Mouse (Mus musculus) liver, embryonic 12.5 days (tissue): ENCODE measurements at regions not wholly inside any gene's neighbourhood (a gene's known extent, or its start where the extent isn't known, plus 50 kb on each side); places are given as distances from the start of the nearest gene placed in this dataset.

Source experiments
- ATAC-seq: fragments of 200-750 bp; cut with Nextera tagmentation; 2 replicates; pipeline ENCODE4 v1.8.0; 2017; ENCODE audit warnings: moderate number of reproducible peaks, mild to moderate bottlenecking, moderate library complexity
- H3K27ac ChIP-seq: fragments of 300-500 bp; sonication (generic); 2 replicates; pipeline ENCODE4 v1.5.1; 2016; ENCODE audit warnings: mild to moderate bottlenecking
- H3K27me3 ChIP-seq: fragments of 300-500 bp; sonication (generic); replicated peaks from 2 replicates; pipeline ENCODE4 v1.6.1; 2016; ENCODE audit warnings: mild to moderate bottlenecking, moderate library complexity
- H3K36me3 ChIP-seq: fragments of 300-500 bp; sonication (generic); 2 replicates; pipeline ENCODE4 v1.6.1; 2016; ENCODE audit warnings: mild to moderate bottlenecking, moderate library complexity
- H3K4me1 ChIP-seq: fragments of 300-500 bp; sonication (generic); 2 replicates; pipeline ENCODE4 v1.6.1; 2016
- H3K4me2 ChIP-seq: fragments of 300-500 bp; sonication (generic); 2 replicates; pipeline ENCODE4 v1.6.1; 2016; ENCODE audit warnings: mild to moderate bottlenecking, moderate library complexity
- H3K4me3 ChIP-seq: fragments of 300-500 bp; sonication (generic); 2 replicates; pipeline ENCODE4 v1.5.1; 2016; ENCODE audit warnings: mild to moderate bottlenecking, moderate library complexity
- H3K9ac ChIP-seq: fragments of 300-500 bp; sonication (generic); 2 replicates; pipeline ENCODE4 v1.6.1; 2016; ENCODE audit warnings: mild to moderate bottlenecking, moderate library complexity
- H3K9me3 ChIP-seq: fragments of 300-500 bp; sonication (generic); replicated peaks from 2 replicates; pipeline ENCODE4 v1.6.1; 2016; ENCODE audit warnings: mild to moderate bottlenecking, moderate library complexity
- WGBS: fragments of 180-500 bp; shearing (Covaris S2); methylation state at CpG from one replicate; pipeline ENCODE4 v1.1.7; 2016; ENCODE audit not compliant: insufficient replicate concordance; 5-methylcytosine and 5-hydroxymethylcytosine counted together

DNA sequence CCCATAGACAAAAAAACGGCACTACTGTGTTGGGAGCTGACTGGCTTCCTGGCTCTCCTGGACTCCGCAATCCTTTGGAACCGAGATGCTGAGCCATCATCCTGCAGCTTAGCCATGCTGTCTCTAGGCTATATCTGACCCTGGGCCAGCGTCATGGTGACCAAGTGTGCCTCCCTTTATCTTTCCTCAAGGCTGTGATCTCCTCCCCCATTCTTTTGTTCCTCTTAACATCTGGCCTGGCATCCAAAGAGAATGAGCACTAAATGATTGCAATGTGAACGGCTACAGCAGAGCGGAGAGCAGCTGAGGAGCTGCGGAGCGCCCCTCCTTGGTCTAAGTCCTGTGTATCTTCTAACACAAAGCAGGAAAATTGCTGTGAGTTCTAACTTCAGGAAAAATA is 67.2 kb upstream of the Slc22a12 start:
- ATAC-seq: no peak

GRCm38 (mm10) chr19:6607501-6607900 is 64.7 kb upstream of the Slc22a12 start:
- Histone ChIP-seq H3K4me1 (no peaks in the 10 kb centered on the region), H3K4me2 (no peak overlapping the region), H3K4me3 (no peak overlapping the region), H3K9me3 (no peaks in the 10 kb centered on the region), H3K27me3 (peaks cover 26% of the 10 kb centered on the region), H3K27ac (no peak overlapping the region), H3K9ac (no peak overlapping the region), H3K36me3 (no peaks in the 10 kb centered on the region)
- 64% methylated on average over 2 of the region's 2 CpGs for WGBS
- ATAC-seq: no peak

More for the DNA sequence above, 67.2 kb upstream of the Slc22a12 start:
- WGBS: 56% methylated on average over 8 of the region's 8 CpGs
- Histone ChIP-seq H3K9me3 (no peaks in the 10 kb centered on the region), H3K4me1 (no peaks in the 10 kb centered on the region), H3K4me2 (no peak overlapping the region), H3K4me3 (no peak overlapping the region), H3K27ac (no peak overlapping the region), H3K27me3 (peaks cover 7% of the 10 kb centered on the region; the same call in 1 of the 2 replicates), H3K9ac (no peak overlapping the region), H3K36me3 (no peaks in the 10 kb centered on the region)

- no peak overlapping the region for H3K27ac ChIP-seq
- H3K4me1 ChIP-seq: no peaks in the 10 kb centered on the region
- H3K27me3 ChIP-seq: peaks cover 26% of the 10 kb centered on the region
- H3K4me3 ChIP-seq: no peak overlapping the region
- no peak for ATAC-seq
- H3K9ac ChIP-seq: no peak overlapping the region
- no peak overlapping the region for H3K4me2 ChIP-seq
- no peaks in the 10 kb centered on the region for H3K9me3 ChIP-seq
- H3K36me3 ChIP-seq: no peaks in the 10 kb centered on the region
- WGBS: 68% methylated on average over 7 of the region's 7 CpGs
These were observed 63.8 kb upstream of the Slc22a12 start for GRCm38 (mm10) chr19:6606667-6607066.

GRCm38 (mm10) chr19:6604702-6605101 is 61.9 kb upstream of the Slc22a12 start:
- WGBS: 38% methylated on average over 8 of the region's 8 CpGs
- Histone ChIP-seq H3K9ac (no peak overlapping the region), H3K4me3 (no peak overlapping the region), H3K4me2 (no peak overlapping the region), H3K9me3 (no peaks in the 10 kb centered on the region), H3K4me1 (peaks cover 10% of the 10 kb centered on the region), H3K27me3 (peaks cover 31% of the 10 kb centered on the region), H3K36me3 (no peaks in the 10 kb centered on the region), H3K27ac (no peak overlapping the region)
- no peak for ATAC-seq

DNA sequence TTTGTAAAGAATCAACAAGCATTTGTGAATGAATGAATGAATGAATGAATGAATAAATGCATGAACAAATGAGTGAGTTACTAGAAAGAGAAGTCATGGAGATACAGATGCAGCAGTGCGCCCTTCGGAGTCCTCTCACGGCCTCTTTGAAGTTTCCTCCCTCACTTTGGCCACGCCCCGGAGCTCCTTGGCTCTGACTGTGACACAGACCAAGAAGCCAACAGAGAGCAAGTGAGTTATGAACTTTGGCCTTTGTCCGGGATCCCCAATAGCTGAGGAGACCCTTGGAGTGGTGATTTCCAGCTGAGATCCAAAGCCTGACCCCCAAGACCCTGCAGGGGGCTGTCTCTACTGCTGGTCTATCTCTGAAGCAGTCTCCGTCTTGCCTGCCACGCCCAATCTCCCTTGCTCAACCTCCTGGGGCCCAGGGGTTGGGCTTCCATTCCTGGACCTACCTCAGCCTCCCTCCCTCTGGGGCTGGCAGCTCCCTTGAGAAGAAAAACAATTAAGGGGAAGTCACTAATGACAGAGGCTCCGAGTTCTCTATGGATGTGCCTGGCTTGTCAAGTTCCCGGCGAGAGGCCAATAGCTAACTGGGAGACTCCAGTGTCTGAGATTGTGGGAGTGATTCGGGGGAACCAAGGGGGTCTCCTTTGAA is 58.2 kb upstream of the Slc22a12 start:
- no peak overlapping the region for H3K9ac ChIP-seq
- H3K4me2 ChIP-seq: peak overlapping the region; percentile 25; the same call in 1 of the 2 replicates
- no peak for ATAC-seq
- H3K36me3 ChIP-seq: no peaks in the 10 kb centered on the region
- H3K27me3 ChIP-seq: peaks cover 33% of the 10 kb centered on the region
- H3K4me3 ChIP-seq: no peak overlapping the region
- H3K27ac ChIP-seq: no peak overlapping the region
- no peaks in the 10 kb centered on the region for H3K9me3 ChIP-seq
- 21% methylated on average over 12 of the region's 12 CpGs for WGBS
- peaks cover 10% of the 10 kb centered on the region for H3K4me1 ChIP-seq

DNA sequence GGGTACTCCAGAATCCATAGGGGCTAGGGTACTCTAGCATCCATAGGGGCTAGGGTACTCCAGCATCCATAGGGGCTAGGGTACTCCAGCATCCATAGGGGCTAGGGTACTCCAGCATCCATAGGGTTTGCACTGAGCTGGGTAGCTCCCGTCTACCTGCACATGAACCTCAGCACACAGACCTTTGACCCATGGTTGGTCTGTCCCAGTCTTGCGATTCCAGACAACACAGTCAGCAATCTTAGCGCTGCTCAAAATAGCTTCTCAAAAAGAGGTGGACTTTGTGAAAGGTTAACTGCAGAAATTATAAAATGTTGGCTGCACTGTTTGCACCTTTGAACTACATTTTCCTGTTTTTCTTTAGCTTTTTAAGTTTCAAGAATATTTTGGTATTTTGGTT is 56.4 kb upstream of the Slc22a12 start:
- H3K27me3 ChIP-seq: peaks cover 33% of the 10 kb centered on the region
- H3K36me3 ChIP-seq: no peaks in the 10 kb centered on the region
- H3K4me3 ChIP-seq: no peak overlapping the region
- peaks cover 10% of the 10 kb centered on the region for H3K4me1 ChIP-seq
- H3K4me2 ChIP-seq: no peak overlapping the region
- 65% methylated on average over 3 of the region's 3 CpGs for WGBS
- ATAC-seq: no peak
- no peak overlapping the region for H3K27ac ChIP-seq
- no peaks in the 10 kb centered on the region for H3K9me3 ChIP-seq
- H3K9ac ChIP-seq: no peak overlapping the region

- 70% methylated on average over 3 of the region's 3 CpGs for WGBS
- Histone ChIP-seq H3K4me2 (no peak overlapping the region), H3K9ac (no peak overlapping the region), H3K27me3 (peaks cover 26% of the 10 kb centered on the region), H3K36me3 (no peaks in the 10 kb centered on the region), H3K4me3 (no peak overlapping the region), H3K9me3 (no peaks in the 10 kb centered on the region), H3K27ac (no peak overlapping the region), H3K4me1 (peaks cover 10% of the 10 kb centered on the region)
- ATAC-seq: no peak
These were observed 55.4 kb upstream of the Slc22a12 start for GRCm38 (mm10) chr19:6598186-6598585.

- no peaks in the 10 kb centered on the region for H3K36me3 ChIP-seq
- no peaks in the 10 kb centered on the region for H3K9me3 ChIP-seq
- H3K27ac ChIP-seq: no peak overlapping the region
- no peak for ATAC-seq
- peaks cover 3% of the 10 kb centered on the region for H3K4me1 ChIP-seq
- H3K4me2 ChIP-seq: no peak overlapping the region
- peaks cover 13% of the 10 kb centered on the region; the same call in 1 of the 2 replicates for H3K27me3 ChIP-seq
- WGBS: 49% methylated on average over 9 of the region's 9 CpGs
- no peak overlapping the region for H3K4me3 ChIP-seq
- H3K9ac ChIP-seq: no peak overlapping the region
These were observed 53.0 kb upstream of the Slc22a12 start for GRCm38 (mm10) chr19:6595801-6596200.
